Mouse (Mus musculus) inflammation-experienced regulatory T-cells, adult 6 months (primary cell): ENCODE results near the gene Pde3a. TPM values are rescaled to one million over a fixed set of nuclear protein-coding genes. Genes with fewer than 3 reads are reported as not detected.

Experiments
- ATAC-seq: one replicate; pipeline ENCODE4 v1.8.0; 2017
- polyA plus RNA-seq, 3 experiments: library from polyadenylated mRNA; unstranded; fragments of 100-300 nt; shearing (Covaris generic); gene quantifications; one replicate each; pipeline ENCODE4 v1.2.1; 2017

Pde3a gene
- polyA plus RNA-seq, 3 experiments from 2014 or later = not detected

GRCm38 (mm10) chr6:141331464-141331863, 82.4 kb downstream of the Pde3a start:
- no peak for ATAC-seq

DNA sequence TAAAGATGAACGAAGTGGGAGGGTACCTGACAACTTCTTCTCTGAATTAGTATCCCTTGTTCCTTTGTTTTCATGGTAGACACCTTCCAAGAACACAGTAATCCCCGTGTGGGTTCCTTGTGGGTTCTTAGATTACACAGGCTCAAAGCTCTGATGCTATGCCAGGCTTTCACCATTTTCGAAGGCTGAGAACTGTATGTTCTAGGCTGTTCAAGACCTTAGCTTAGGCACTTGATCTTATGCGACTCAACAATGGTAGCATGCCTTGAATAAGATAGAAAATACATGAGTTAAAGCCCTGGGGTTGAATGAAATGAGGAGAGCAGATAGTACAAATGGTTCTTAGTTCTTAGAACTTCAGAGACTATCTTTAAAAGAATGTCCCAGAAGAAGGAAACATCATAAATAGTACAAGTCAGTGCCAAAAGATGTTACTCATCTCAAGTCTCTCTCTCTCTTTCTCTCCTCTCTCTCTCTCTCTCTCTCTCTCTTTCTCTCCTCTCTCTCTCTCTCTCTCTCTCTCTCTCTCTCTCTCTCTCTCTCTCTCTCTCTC, 83.6 kb downstream of the Pde3a start:
- no peak for ATAC-seq

DNA sequence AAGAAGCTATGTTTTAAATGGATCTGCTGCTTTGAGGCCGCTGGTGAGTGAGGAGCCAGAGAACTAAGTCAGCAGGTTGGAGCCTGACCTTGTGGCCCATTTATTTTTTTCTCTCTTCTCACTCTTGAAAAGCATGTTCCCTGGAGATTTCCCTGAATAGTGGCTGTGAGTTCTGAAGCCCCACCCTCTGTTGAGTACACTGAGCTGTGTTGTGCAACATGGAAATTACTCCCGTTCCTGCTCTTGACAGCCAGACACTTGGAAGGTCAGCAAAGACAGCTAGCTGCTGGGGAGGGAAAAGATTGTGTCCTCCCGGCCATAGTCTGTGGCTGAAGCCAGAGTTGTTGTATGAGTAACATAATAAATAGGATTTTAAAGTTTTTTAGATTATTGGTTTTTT, 84.2 kb downstream of the Pde3a start:
- ATAC-seq = no peak

GRCm38 (mm10) chr6:141335878-141336277, 86.8 kb downstream of the Pde3a start:
- ATAC-seq = no peak

DNA sequence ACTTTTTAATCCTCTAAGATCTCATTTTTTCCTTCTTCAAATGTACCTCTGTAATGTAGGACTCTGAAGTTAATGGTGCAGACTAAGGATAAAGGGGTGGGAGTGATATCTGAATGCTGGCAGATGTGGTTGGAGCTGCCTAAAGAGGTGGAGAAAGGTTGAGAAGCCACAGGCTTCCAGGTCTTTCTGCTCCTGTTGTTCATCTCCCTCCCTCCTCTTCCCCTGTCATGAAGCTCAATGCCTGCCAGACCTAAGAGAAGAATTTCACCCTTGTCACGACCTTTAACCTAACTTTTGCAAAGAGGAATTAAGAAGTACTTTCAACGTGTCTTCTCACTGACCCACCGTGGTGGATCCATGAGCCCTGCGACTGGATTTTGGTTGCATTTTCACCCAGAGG, 87.4 kb downstream of the Pde3a start:
- ATAC-seq = no peak

- ATAC-seq = no peak
These were observed 88.6 kb downstream of the Pde3a start for GRCm38 (mm10) chr6:141337673-141338072.

- ATAC-seq = no peak
These were observed 92.3 kb downstream of the Pde3a start for GRCm38 (mm10) chr6:141341385-141341784.

GRCm38 (mm10) chr6:141347870-141348269, 98.8 kb downstream of the Pde3a start:
- no peak for ATAC-seq

- no peak for ATAC-seq
These were observed 99.5 kb downstream of the Pde3a start for GRCm38 (mm10) chr6:141348542-141348941.

- no peak for ATAC-seq
These were observed 101.2 kb downstream of the Pde3a start for GRCm38 (mm10) chr6:141350261-141350660.

DNA sequence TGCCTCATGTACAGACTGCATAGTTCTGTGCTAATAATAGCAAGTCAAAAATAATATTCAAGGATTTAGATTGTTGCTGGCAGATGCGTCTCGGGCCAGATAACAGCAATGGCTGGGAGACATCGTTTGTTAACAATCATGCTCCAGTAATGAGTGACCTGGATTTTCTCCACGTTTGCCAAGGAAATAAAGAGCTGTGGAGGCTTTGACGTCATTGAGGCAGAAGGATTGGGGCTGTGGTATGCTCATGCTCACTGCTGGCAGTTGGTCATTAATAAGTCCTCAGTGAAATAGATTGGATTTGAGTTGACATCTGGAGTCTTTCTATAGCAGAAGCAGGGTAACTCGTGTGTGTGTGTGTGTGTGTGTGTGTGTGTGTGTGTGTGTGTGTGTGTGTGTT, 103.2 kb downstream of the Pde3a start:
- no peak for ATAC-seq

DNA sequence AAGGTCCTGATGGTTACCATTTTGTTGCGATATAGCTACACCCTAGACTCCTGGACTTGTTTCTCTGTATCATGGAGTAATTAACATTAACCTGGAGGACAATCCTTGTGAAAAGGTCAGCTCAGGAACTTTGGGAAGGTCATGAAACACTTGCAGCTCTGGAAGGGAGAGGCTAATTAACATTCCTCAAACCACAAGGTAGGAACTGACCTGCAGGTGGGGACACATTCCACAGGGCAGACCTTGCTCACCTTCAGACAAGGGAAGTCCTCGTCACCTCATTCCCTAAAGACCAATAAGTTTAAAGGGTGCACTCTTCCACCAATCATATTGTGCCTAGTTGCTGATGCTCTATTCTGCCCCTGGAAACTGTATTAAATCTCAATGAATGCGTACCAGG, 114.6 kb downstream of the Pde3a start:
- no peak for ATAC-seq

GRCm38 (mm10) chr6:141367037-141367436, 118.0 kb downstream of the Pde3a start:
- no peak for ATAC-seq

DNA sequence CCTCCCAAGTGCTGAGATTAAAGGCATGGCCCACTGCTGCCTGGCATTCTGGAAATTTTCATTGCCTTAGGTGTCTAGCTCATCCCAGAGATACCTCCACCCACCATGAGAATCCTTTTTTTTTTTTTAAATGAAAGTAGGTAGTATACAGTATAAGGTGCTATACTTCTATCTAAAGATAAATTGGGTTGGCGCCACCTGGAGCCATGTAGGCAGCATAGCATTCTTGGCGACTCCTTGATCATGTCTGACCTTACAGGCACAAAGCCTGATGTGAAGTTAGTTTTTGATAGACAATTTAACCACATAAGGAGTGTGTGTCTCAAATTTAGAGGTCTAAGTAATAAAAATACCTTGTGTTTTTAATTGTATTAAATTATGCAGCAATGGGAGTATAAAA, 123.6 kb downstream of the Pde3a start:
- no peak for ATAC-seq

DNA sequence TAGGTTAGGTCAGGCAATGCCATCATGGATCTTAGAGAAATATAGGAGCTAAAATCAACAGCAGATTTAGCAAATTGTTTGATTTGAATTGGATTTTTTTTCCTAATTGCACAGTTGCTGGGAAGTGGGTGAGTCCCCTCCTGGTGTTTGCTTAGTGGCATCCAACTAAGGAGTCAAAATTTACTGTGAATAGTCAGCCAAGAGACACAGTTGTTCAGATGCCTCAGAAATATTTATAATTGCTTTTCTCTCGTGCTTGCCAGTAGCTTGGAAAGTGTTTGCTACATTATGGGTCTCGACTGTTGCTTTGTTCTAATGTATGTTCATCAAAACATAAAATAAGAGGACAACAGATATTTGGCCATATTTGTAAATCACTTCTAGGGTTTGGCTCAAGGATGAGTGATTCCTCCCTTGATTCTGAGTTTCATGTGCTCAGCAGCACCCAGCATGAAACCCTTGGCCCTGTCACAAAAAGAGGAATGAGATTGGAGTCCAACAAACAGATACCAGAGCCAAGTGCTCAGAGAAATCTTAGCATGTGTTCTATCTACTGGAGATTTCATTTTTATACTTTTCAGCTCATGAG, 125.5 kb downstream of the Pde3a start:
- no peak for ATAC-seq

DNA sequence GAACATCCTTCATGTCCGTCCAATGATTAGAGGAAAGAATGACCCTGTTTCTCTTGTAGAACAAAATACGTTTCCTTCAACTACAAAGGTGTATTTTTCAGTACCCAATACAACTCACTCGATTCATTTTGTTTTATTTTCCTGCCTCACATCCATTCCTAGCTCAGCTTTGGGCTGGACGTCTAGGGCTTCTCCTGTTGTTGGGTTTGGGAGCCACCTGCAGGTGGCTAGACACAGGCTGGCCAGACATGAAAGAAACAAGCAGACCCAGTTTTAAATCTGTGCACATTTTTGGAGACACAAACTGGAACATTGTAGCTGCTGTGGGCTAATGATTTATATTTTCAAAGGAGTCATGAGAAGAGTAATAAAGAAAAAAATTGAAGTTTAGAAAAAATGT, 126.1 kb downstream of the Pde3a start:
- no peak for ATAC-seq

DNA sequence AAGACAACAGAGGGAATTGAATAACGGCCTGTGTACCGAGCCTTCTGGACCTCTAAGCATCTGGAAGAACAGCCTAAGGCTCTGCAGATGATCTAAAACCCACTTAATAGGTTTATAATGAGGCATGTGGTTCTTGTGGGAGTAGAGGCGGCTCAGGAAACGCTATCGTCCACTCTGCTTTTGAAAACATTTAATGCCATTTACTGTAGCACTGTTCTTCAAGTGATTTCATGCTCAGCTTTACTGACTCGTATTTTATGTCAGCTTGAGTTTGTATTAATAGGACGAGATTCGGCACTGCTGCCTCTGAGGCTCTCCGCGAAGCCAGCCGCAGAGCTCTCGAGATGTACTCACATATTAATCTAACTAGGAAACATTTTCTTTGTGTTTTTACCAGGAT, 131.9 kb downstream of the Pde3a start:
- no peak for ATAC-seq

- no peak for ATAC-seq
These were observed 132.4 kb downstream of the Pde3a start for GRCm38 (mm10) chr6:141381473-141381872.

- ATAC-seq = no peak
These were observed 132.9 kb downstream of the Pde3a start for GRCm38 (mm10) chr6:141381881-141382370.

DNA sequence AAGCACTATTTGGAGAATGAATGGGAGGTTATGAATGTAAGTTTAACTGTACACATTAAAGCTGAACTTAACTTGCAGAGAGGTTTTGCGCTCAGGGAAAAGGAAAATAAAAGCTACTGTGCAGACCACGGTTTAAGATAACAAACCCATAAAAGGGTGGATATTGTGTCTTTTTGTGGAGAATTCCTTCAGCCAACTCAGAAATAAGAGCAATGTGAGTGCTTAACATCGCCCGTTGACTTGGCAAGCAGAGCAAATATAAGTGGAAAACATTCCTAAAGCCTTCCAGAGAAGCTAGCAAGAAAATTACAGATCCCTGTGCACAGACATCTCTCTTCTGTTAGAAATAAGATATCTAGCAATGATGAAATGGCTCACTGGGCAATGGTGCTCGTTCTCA, 139.0 kb downstream of the Pde3a start:
- no peak for ATAC-seq

DNA sequence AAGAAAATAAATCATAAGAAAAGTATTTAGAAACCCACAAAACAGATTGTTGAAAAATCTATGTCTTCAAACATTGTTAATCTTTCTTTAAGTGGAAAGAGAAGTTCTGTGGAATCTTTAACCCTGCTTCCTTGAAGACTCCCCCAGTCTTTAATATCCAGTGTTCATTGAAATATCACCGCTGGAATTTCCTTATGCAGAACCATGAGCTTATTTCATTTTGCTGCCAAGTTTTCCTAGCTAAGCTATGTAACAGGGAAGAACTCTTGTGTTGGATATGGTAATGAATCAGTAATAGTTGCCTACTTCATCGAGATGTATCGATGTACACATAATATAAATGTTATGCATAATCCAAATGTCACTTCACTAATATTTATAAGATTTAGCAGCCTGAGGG, 146.9 kb downstream of the Pde3a start:
- no peak for ATAC-seq

GRCm38 (mm10) chr6:141399411-141399810, 150.3 kb downstream of the Pde3a start:
- ATAC-seq = no peak

GRCm38 (mm10) chr6:141403943-141404342, 154.9 kb downstream of the Pde3a start:
- ATAC-seq = no peak

GRCm38 (mm10) chr6:141404649-141405048, 155.6 kb downstream of the Pde3a start:
- no peak for ATAC-seq

DNA sequence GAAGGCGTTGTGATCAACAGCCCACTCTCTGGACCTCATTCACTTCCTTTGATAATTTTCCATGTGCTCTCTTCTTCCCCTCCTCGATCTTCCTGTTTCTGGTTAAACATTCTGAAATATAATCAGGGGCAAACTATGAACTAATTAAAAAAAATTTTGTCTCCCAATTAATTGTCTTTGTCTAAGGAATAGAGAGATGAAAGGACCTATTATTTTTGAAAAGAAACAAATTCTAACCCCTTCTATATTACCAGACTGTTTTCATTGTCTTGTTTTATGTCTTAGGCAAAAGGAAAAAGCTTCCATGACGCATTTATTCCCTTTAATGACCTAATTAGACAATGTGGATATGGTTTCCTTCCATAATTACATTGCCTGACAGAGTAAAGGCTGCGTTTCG, 156.4 kb downstream of the Pde3a start:
- no peak for ATAC-seq
